Mouse (Mus musculus) limb, embryonic 15.5 days (tissue): ENCODE results near the gene Brd3. TPM values are rescaled to one million over a fixed set of nuclear protein-coding genes. Genes with fewer than 3 reads are reported as not detected.

Experiments
- ATAC-seq: fragments of 200-750 bp; cut with Nextera tagmentation; 2 replicates; pipeline ENCODE4 v1.8.0; 2017; ENCODE audit warnings: low read depth, moderate TSS enrichment; ENCODE audit not compliant: insufficient number of reproducible peaks, low FRiP score, low TSS enrichment
- H3K27ac ChIP-seq: fragments of 300-500 bp; sonication (generic); 2 replicates; pipeline ENCODE4 v1.5.1; 2015; ENCODE audit warnings: moderate library complexity, mild to moderate bottlenecking, inconsistent platforms
- H3K27me3 ChIP-seq: fragments of 300-500 bp; sonication (generic); 2 replicates; pipeline ENCODE4 v1.6.1; 2015; ENCODE audit warnings: inconsistent platforms
- H3K36me3 ChIP-seq: fragments of 300-500 bp; sonication (generic); 2 replicates; pipeline ENCODE4 v1.6.1; 2015; ENCODE audit warnings: inconsistent platforms
- H3K4me1 ChIP-seq: fragments of 300-500 bp; sonication (generic); 2 replicates; pipeline ENCODE4 v1.6.1; 2015; ENCODE audit warnings: inconsistent platforms
- H3K4me2 ChIP-seq: fragments of 300-500 bp; sonication (generic); 2 replicates; pipeline ENCODE4 v1.6.1; 2015; ENCODE audit warnings: mild to moderate bottlenecking, inconsistent platforms
- H3K4me3 ChIP-seq: fragments of 300-500 bp; sonication (generic); 2 replicates; pipeline ENCODE4 v1.5.1; 2015; ENCODE audit warnings: mild to moderate bottlenecking, inconsistent platforms
- H3K9ac ChIP-seq: fragments of 300-500 bp; sonication (generic); 2 replicates; pipeline ENCODE4 v1.6.1; 2015; ENCODE audit warnings: inconsistent platforms
- H3K9me3 ChIP-seq: fragments of 300-500 bp; sonication (generic); 2 replicates; pipeline ENCODE4 v1.6.1; 2016; ENCODE audit warnings: inconsistent platforms
- WGBS: fragments of 180-500 bp; shearing (Covaris S2); methylation state at CpG from one replicate; pipeline ENCODE4 v1.1.7; 2015; 5-methylcytosine and 5-hydroxymethylcytosine counted together
- polyA plus RNA-seq: library from polyadenylated mRNA; unstranded; fragments of >200 nt; fragmentation: Nextera tagmentation; extraction: Ambion mirVana; gene quantifications from 2 replicates; pipeline ENCODE4 v1.2.1, GENCODE M21; 2015

Gene Brd3
- polyA plus RNA-seq, 1 experiment from 2014 or later: 112 TPM

GRCm38 (mm10) chr2:27476303-27477192, 30.9 kb downstream of the Brd3 start:
- Histone ChIP-seq H3K9me3 (no peaks in the 10 kb centered on the region), H3K36me3 (peaks cover 11% of the 10 kb centered on the region; the same call in 1 of the 2 replicates), H3K27me3 (no peaks in the 10 kb centered on the region), H3K27ac (peak overlapping the region; percentile 96), H3K4me2 (peak overlapping the region; percentile 73), H3K4me1 (peaks cover 36% of the 10 kb centered on the region), H3K9ac (peak overlapping the region; percentile 56), H3K4me3 (peak overlapping the region; percentile 99)
- 26% methylated on average over 11 of the region's 11 CpGs for WGBS
- ATAC-seq: no peak

GRCm38 (mm10) chr2:27475495-27476302, 31.8 kb downstream of the Brd3 start:
- H3K9me3 ChIP-seq: no peaks in the 10 kb centered on the region
- no peaks in the 10 kb centered on the region for H3K27me3 ChIP-seq
- H3K36me3 ChIP-seq: peaks cover 11% of the 10 kb centered on the region; the same call in 1 of the 2 replicates
- peaks cover 45% of the 10 kb centered on the region for H3K4me1 ChIP-seq
- H3K4me2 ChIP-seq: peak overlapping the region; percentile 73
- peak overlapping the region; percentile 90 for H3K9ac ChIP-seq
- under 1% methylated on average over 88 of the region's 96 CpGs for WGBS
- H3K27ac ChIP-seq: peak overlapping the region; percentile 96
- H3K4me3 ChIP-seq: peak overlapping the region; percentile 99
- ATAC-seq: peak; percentile 98

DNA sequence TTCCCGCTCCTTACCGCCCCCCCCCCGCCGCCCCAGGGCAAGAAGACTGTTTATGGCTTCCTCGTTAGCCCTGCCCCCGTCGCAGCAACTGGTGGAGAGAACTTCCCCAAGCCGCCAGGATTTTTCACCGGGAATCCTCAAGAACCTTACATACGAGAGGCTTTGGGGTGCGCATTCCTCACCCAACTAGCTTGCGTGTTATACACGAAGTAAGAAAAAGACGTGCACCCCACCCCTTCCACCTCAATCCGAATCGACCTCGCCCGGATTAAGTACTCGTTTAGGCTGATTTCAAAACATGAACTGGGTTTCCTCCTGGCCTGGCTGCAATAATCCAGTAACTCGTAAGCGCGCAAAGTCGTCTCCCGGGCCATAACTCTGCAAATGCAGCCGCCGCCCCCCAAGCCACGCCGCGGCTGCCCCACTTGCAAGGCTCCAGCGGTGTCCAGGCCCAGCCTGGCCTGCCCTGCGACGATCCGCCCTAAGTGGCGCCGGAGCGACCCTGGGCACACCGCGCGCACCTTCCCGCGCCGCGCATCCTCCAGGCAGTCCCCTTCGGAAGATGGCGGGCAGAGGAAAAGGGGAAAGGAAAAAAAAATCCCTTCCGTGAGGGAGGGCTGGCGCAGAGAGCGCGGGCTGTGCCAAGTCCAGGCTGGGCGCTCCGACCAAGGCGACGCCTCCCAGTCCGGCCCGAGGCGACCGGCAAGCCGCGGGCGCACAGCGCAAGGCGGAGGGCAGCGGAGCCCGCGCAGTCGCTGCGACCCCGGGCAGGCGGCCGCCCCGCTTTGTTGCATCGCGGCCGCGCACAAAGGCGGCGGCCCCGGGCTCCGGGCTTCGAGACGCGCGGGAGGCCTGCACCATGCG, 32.6 kb downstream of the Brd3 start:
- Histone ChIP-seq H3K27ac (peak overlapping the region; percentile 96), H3K9ac (peak overlapping the region; percentile 90), H3K4me3 (peak overlapping the region; percentile 99), H3K9me3 (no peaks in the 10 kb centered on the region), H3K27me3 (no peaks in the 10 kb centered on the region), H3K4me2 (peak overlapping the region; percentile 73), H3K4me1 (peaks cover 53% of the 10 kb centered on the region), H3K36me3 (peaks cover 11% of the 10 kb centered on the region; the same call in 1 of the 2 replicates)
- ATAC-seq: peak; percentile 19; the same call in 1 of the 2 replicates
- WGBS: under 1% methylated on average over 70 of the region's 84 CpGs

DNA sequence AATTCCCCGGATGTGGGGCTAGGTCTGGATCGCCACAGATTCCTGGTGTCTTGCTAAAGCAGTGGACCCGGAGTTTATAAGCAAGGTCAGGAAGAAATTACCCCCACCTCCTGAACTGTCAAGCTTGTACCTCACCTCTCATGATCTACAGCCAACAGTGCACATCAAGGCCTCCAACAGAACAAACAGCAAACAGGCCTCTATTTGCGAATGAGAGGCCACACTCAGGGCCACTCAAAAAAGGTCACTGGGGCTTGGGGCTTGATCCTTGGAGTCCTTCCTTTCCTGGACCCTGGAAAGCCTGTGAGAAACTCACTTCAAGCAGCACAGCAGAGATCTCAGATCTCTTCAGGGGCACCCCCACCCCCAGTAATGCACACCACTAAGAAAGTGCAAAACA, 33.6 kb downstream of the Brd3 start:
- ATAC-seq: no peak
- peaks cover 11% of the 10 kb centered on the region; the same call in 1 of the 2 replicates for H3K36me3 ChIP-seq
- H3K9me3 ChIP-seq: no peaks in the 10 kb centered on the region
- peak overlapping the region; percentile 99 for H3K4me3 ChIP-seq
- peaks cover 62% of the 10 kb centered on the region for H3K4me1 ChIP-seq
- H3K27me3 ChIP-seq: no peaks in the 10 kb centered on the region
- no peak overlapping the region for H3K27ac ChIP-seq
- WGBS: 19% methylated on average over 4 of the region's 4 CpGs
- peak overlapping the region; percentile 90; the same call in 1 of the 2 replicates for H3K9ac ChIP-seq
- H3K4me2 ChIP-seq: peak overlapping the region; percentile 73

DNA sequence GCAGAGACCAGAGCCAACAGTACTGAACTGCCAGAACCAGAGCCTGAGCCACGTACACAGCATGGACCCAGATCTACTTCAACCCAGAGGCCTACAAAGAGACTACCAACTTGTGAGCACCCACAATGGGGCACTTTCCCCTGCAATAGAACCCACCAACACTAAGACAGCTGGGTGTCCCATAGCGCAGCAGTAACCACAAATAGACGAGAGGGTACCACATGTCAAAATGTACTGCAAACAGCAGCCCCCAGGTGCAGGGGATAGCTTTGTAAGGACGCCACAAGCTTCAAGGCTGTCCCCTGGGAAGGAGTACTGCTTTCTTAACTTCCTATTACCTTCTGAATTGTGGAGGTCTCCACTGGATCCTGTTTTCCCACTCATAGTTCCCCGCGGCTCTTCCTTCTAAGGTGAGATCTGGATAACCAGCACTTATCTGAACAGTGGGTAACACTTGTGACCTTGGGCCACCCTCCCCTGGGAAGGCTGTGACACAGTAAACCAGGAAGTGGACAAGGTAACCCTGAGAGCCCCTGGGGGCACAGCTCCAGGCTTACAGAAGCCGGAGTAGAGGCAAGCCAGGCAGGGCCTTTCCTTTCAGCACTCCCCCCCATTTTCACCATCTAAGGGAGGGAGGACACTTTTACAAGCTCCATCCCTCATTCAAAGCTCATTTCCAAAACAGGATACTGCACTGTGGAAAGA, 34.2 kb downstream of the Brd3 start:
- no peaks in the 10 kb centered on the region for H3K27me3 ChIP-seq
- no peak overlapping the region for H3K27ac ChIP-seq
- peaks cover 13% of the 10 kb centered on the region for H3K36me3 ChIP-seq
- WGBS: 53% methylated on average over 7 of the region's 7 CpGs
- H3K9ac ChIP-seq: no peak overlapping the region
- peaks cover 62% of the 10 kb centered on the region for H3K4me1 ChIP-seq
- H3K4me2 ChIP-seq: peak overlapping the region; percentile 73
- H3K4me3 ChIP-seq: peak overlapping the region; percentile 99
- H3K9me3 ChIP-seq: no peaks in the 10 kb centered on the region
- no peak for ATAC-seq

- Histone ChIP-seq H3K4me2 (no peak overlapping the region), H3K9ac (0 out of 2 replicates have a peak overlapping the region, but pooled peaks have one; percentile 10)
Observed at GRCm38 (mm10) chr2:27471170-27471584, 36.3 kb downstream of the Brd3 start.

DNA sequence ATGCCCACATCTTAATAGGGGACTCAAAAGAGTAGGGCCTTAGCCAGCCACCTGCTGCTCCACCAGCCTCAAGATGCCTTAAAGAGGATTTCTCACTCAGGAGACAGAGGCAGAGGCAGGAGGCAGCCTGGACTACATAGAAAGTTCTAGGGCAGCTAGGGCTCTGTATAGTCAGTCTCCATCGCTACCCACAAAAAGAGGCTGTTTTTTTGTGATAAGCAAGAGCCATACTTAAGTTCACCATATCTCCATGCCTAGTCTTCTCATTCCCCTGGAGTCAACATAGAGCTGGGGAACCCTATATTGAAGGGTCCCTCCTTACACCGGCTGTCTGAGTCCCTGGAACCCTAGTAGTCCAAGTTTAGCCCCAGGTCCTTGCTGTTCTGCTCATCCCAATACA, 36.9 kb downstream of the Brd3 start:
- no peak for ATAC-seq
- H3K9ac ChIP-seq: no peak overlapping the region

More at GRCm38 (mm10) chr2:27471170-27471584, 36.3 kb downstream of the Brd3 start:
- ATAC-seq: no peak
- Histone ChIP-seq H3K27ac (peak overlapping the region; percentile 43; the same call in 1 of the 2 replicates), H3K4me1 (peaks cover 65% of the 10 kb centered on the region), H3K27me3 (no peaks in the 10 kb centered on the region), H3K4me3 (no peak overlapping the region), H3K36me3 (peaks cover 26% of the 10 kb centered on the region), H3K9me3 (no peaks in the 10 kb centered on the region)

GRCm38 (mm10) chr2:27469991-27470355, 37.5 kb downstream of the Brd3 start:
- H3K9ac ChIP-seq: no peak overlapping the region
- H3K9me3 ChIP-seq: no peaks in the 10 kb centered on the region
- no peak overlapping the region for H3K27ac ChIP-seq
- peaks cover 35% of the 10 kb centered on the region for H3K36me3 ChIP-seq
- peaks cover 64% of the 10 kb centered on the region for H3K4me1 ChIP-seq
- no peaks in the 10 kb centered on the region for H3K27me3 ChIP-seq
- no peak for ATAC-seq
- 60% methylated on average over 3 of the region's 3 CpGs for WGBS
- H3K4me3 ChIP-seq: no peak overlapping the region
- no peak overlapping the region for H3K4me2 ChIP-seq

More for the DNA sequence above, 36.9 kb downstream of the Brd3 start:
- Histone ChIP-seq H3K36me3 (peaks cover 31% of the 10 kb centered on the region), H3K27me3 (no peaks in the 10 kb centered on the region), H3K27ac (no peak overlapping the region), H3K4me1 (peaks cover 64% of the 10 kb centered on the region), H3K9me3 (no peaks in the 10 kb centered on the region), H3K4me2 (no peak overlapping the region), H3K4me3 (no peak overlapping the region)
- 91% methylated on average over 2 of the region's 2 CpGs for WGBS

- 59% methylated on average over 4 of the region's 4 CpGs for WGBS
- H3K9me3 ChIP-seq: no peaks in the 10 kb centered on the region
- 0 out of 2 replicates have a peak overlapping the region, but pooled peaks have one; percentile 2 for H3K27ac ChIP-seq
- H3K4me1 ChIP-seq: peaks cover 63% of the 10 kb centered on the region
- H3K9ac ChIP-seq: no peak overlapping the region
- H3K4me2 ChIP-seq: no peak overlapping the region
- H3K4me3 ChIP-seq: no peak overlapping the region
- H3K36me3 ChIP-seq: peaks cover 39% of the 10 kb centered on the region
- H3K27me3 ChIP-seq: no peaks in the 10 kb centered on the region
- ATAC-seq: no peak
Observed at GRCm38 (mm10) chr2:27469292-27469990, 38.0 kb downstream of the Brd3 start.

DNA sequence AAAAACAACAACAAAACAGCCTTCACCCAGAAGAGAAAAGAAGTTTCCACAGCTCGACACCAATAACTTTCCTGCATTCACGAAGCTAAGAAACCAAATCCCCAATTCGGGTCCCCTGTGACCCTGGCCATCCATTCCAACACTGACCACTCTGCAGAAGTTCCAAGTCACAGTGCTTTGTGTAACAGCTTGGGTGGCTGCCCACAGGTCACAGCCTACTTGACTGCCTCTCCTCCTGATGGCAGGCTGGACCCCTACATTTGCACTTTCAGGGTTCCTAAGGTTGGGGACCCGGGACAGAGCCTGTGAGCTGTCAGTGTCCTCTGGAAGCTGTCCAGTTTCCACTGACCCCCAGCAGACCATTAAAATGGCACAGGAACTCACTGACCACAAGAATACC, 44.6 kb downstream of the Brd3 start:
- Histone ChIP-seq H3K4me1 (peaks cover 6% of the 10 kb centered on the region; the same call in 1 of the 2 replicates), H3K4me3 (no peak overlapping the region), H3K27me3 (no peaks in the 10 kb centered on the region), H3K4me2 (no peak overlapping the region), H3K9ac (no peak overlapping the region), H3K27ac (no peak overlapping the region), H3K36me3 (peaks cover 88% of the 10 kb centered on the region), H3K9me3 (no peaks in the 10 kb centered on the region)
- ATAC-seq: no peak
- 86% methylated on average over 4 of the region's 4 CpGs for WGBS
